Mouse (Mus musculus) layer of hippocampus, postnatal 36 days (tissue): ENCODE measurements around the gene Qrich2. TPM values are rescaled to one million over a fixed set of nuclear protein-coding genes. Genes with fewer than 3 reads are reported as not detected.
"Not testable (repeated sequence)": the region's sequence is repeated elsewhere in the genome, so short reads cannot be mapped to it uniquely, and the experiment has no call there.

ENCODE experiments used
- DNase-seq, 2 experiments: peaks; one replicate each; pipeline ENCODE4 v3.0.0; 2022
- total RNA-seq, 2 experiments: library from RNA; stranded (reverse); gene quantifications; 2 replicates each; pipeline ENCODE4 v1.2.3; 2021

Qrich2 gene
- not detected for total RNA-seq

DNA sequence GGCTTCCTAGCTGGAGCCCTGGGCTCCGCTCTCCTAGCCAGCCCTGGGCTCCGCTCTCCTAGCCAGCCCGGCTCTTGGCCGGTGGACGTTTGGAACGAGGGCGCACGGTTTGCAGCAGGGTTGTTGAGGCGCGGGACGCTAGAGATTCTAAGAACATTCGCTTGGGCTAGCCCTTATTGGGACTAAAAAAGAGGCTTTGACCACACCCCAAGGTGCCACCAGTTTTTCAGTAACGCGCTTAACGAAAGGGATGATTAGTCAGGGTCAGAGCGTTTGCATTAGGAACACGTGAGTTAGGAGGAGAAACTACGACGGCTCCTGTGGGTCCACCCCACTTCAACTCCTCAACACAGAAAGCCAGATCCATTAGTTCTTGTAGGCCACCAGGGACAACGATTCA is at the start of gene Qrich2:
TSS of gene Qrich2 (minus strand) at position 101 of the 400 bp plus-strand sequence.
- no peak for DNase-seq

GRCm38 (mm10) chr11:116515330-116516020 is 49.4 kb upstream of the Qrich2 start:
- no peak for DNase-seq

- no peak for DNase-seq
These were observed 47.5 kb upstream of the Qrich2 start for GRCm38 (mm10) chr11:116513531-116514038.

- DNase-seq: peak in 1 of 2 experiments; percentile 42
These were observed 46.9 kb upstream of the Qrich2 start for GRCm38 (mm10) chr11:116512987-116513386.

DNA sequence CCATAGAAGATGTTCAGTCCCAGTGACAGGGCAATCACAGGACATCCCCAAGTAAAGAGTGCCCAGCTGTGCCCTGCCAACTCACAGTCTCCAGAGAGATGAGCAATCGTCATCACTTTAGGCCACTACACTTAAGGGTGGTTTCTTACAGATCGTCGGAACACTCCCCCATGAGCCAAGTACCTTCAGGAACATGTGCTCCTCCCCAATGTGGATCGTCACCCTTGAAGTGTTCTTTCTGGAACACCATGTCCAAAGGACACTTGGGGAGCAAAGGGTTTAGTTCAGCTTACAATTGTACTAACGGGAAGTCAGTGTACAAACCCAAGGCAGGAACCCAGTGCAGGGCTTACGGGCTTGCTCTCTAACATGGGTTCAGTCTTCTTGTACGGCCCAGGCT is 46.1 kb upstream of the Qrich2 start:
- no peak for DNase-seq

- no peak for DNase-seq
These were observed 45.3 kb upstream of the Qrich2 start for GRCm38 (mm10) chr11:116511301-116511868.

GRCm38 (mm10) chr11:116508689-116509088 is 42.6 kb upstream of the Qrich2 start:
- no peak for DNase-seq

- DNase-seq: no peak
These were observed 40.3 kb upstream of the Qrich2 start for GRCm38 (mm10) chr11:116506151-116506875.

GRCm38 (mm10) chr11:116505573-116505972 is 39.5 kb upstream of the Qrich2 start:
- DNase-seq: no peak

DNA sequence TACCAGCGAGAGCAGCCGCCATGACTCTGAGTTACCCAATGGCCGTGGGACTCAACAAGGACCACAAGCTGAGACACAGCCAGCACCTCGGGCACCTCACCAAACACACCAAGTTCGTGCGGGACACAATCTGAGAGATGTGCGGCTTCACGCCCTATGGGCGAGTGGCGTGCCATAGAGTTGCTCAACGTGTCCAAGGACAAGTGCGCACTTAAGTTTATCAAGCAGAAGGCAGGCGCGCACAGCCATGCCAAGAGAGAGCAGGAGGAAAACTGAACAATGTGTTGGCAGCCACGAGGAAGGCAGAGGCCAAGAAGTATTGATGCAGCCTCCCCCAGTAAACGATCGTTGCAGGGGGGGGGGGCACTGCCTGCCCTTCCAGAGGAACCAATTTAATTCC is 38.5 kb upstream of the Qrich2 start:
- DNase-seq: no peak

DNA sequence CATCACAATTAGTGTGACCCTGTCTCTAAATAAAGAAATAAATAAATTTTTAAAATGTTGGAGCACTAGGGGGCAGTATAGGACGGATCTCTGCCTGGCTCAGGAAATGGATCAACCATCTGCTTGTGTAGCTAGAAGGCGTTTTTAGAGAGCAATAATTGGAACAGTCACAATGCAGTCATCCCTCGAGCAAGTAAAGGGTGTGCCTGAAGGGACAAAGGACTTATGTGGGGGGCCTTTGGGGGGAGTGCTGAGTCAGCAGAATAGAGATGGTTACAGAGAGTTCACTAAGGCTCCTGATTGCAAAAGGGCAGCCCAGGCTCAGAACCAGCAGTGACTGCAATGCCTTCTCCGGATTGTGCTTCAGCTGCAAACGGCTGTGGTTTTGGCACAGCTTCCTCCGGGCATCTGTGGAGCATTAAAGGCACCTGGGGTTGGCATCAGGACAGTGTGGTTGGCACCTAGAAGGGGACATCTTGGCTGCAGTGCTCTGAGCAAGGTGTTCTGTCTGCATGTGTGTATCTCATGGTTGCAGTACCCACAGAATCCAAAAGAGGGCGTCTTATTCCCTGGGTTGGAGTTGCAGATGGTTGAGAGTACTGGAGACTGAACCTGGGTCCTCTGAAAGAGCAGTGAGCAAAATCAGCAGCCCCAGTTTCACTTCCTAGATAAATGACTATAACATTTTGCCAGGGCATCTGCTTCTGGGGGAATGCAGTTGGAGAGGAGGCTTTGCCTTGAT is 35.1 kb upstream of the Qrich2 start:
- no peak for DNase-seq

GRCm38 (mm10) chr11:116499018-116499417 is 33.0 kb upstream of the Qrich2 start:
- no peak for DNase-seq

DNA sequence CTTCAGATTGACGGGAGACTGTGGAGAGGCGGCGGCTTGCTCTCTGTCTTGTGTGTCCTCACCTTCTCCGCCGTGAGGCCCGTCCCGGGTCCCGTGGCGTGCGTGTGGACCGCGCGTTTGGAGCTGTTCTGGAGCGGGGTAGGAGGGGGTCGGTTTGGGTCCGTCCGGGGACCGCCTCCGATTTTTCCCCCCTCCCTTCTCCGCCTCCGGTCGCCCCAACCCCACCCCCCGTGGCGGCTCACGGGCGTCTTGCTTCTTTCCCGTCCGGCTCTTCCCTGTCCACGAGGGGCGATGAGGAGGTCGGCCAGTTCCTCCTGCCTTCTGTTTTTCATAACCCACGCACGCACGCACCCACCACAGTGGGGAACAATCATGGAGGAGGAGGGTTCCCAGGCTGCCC is 32.6 kb upstream of the Qrich2 start:
- no peak for DNase-seq

GRCm38 (mm10) chr11:116497313-116497712 is 31.3 kb upstream of the Qrich2 start:
- DNase-seq: no peak

DNA sequence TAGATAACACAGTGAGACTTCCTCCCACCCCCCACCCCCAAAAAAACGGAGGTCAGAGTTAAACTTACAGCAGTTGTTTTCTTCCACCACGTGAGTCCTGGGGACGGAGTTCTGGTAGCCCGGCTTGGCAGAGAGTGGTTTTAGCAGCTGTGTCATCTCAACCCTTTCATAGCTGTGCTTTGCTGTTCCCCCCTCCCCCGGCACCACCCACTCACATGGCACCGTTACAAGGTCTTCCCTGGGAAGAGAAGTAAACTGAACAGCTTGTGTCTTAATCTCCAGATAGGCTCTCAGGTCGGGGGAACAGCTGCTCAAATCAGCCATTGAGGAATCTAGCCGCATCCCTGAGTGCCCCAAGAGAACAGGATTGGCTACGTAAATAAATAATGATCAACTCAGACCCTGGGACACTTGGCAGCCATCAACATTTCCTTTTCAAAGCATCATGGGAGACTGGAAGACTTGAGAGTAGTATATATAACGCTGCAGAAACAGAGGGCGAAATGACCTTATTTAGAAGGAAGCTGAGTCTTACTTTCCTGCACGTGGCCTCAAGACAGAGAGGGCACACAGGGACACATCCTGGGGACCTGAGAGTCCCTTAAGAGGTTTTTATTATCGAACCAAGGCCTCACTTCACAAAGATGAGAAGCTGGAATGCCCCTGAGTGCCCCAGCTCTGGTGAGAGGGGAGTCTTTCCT is 28.6 kb upstream of the Qrich2 start:
- peak; percentile 48 to 55 for DNase-seq

DNA sequence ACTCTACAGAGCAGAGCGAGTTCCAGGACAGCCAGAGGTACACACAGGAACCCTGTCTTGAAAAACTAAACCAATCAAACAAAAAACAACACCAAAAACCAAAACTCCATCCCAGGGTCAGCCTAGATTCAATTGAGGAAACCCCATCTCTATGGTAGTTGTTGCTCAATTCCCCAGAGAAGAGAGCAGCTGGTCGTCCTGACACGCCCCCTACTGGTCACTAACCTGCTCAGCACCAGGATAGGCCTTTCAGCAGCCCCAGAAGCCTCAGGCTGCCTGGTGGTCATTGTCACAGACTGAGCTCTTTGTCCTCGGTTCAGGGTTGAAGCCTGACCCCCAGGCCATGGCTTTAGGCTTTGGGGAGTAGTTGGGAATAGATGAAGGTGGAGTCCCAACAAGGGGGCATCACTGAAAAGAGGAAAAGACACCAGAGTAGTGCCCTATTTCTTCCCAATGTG is 27.8 kb upstream of the Qrich2 start, which contains the start of gene Prpsap1:
TSS of gene Prpsap1 (minus strand) at position 408 of the 458 bp plus-strand sequence.
- no peak for DNase-seq

DNA sequence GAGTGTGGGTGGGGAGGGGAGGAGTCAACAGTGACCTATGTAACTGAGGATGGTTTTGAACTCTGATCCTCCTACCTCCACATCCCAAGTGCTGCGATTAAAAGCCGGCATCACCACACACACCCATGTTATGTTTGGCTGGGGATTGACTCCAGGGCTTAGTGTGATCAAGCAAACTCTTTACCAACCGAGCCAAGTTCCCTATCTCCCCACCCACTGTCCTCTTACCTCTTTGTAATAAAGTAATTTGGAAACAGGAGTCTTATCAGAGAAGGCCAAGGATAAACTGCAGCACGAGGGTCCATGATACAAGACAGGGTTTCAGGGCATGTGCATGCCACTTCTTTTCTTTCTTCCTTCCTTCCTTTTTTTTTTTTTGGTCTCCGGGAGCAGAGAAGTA is 27.1 kb upstream of the Qrich2 start:
- DNase-seq: no peak

- DNase-seq: not testable (repeated sequence)
These were observed 26.5 kb upstream of the Qrich2 start for GRCm38 (mm10) chr11:116492507-116492906.

DNA sequence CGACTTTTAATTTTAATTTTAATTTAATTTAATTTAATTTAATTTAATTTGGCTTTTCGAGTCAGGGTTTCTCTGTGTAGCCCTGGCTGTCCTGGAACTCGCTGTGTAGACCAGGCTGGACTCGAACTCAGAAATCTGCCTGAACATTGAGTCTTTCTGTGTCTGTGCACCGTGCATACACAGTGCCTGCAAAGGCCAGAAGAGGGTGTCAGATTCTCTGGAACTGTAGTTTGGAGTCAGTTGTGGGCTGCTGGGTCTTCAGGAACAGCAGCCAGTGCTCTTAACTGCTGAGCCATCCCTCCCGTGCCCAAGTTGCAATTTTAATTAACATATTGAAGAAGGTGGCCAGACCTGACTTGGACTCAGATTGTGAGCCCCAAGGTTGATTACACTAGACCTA is 25.3 kb upstream of the Qrich2 start:
- no peak for DNase-seq

- DNase-seq: peak; percentile 87 to 91
These were observed 24.4 kb upstream of the Qrich2 start for GRCm38 (mm10) chr11:116490232-116491107.

- no peak for DNase-seq
These were observed 23.8 kb upstream of the Qrich2 start for GRCm38 (mm10) chr11:116489771-116490231.
